Mouse (Mus musculus) 3134 (cell line): Measurements from ENCODE around the gene Fam89b.
A peak's percentile ranks its signal among the peaks of the same experiment; 100 is the strongest.

Experiments
- DNase-seq: peaks from one replicate; pipeline ENCODE4 v3.0.0-alpha.2; 2011; ENCODE audit warnings: low spot score; ENCODE audit not compliant: insufficient read length; ENCODE audit errors: extremely low read depth

The Fam89b gene

GRCm38 (mm10) chr19:5729444-5729815, at the start of gene Fam89b:
Gene Fam89b (minus strand): TSS chr19:5729653.
- peak; percentile 78 for DNase-seq

GRCm38 (mm10) chr19:5778312-5778711, 48.9 kb upstream of the Fam89b start:
- no peak for DNase-seq

- DNase-seq: no peak
These were observed 48.1 kb upstream of the Fam89b start for GRCm38 (mm10) chr19:5777387-5778032.

- DNase-seq: peak; percentile 92
These were observed 41.7 kb upstream of the Fam89b start, which contains the start of gene Scyl1 for GRCm38 (mm10) chr19:5770925-5771860. Gene Scyl1 (minus strand): TSS chr19:5771419.

GRCm38 (mm10) chr19:5770311-5770710, 40.9 kb upstream of the Fam89b start:
- no peak for DNase-seq

- no peak for DNase-seq
These were observed 37.8 kb upstream of the Fam89b start for GRCm38 (mm10) chr19:5767271-5767670.

GRCm38 (mm10) chr19:5763163-5763562, 33.7 kb upstream of the Fam89b start:
- DNase-seq: no peak

- DNase-seq: no peak
These were observed 29.5 kb upstream of the Fam89b start for GRCm38 (mm10) chr19:5758878-5759403.

- DNase-seq: no peak
These were observed 27.7 kb upstream of the Fam89b start for GRCm38 (mm10) chr19:5756991-5757636.

GRCm38 (mm10) chr19:5756321-5756985, 27.0 kb upstream of the Fam89b start:
- DNase-seq: no peak

- no peak for DNase-seq
These were observed 22.3 kb upstream of the Fam89b start for GRCm38 (mm10) chr19:5751742-5752141.

- DNase-seq: no peak
These were observed 21.5 kb upstream of the Fam89b start for GRCm38 (mm10) chr19:5750951-5751350.

- DNase-seq: peak; percentile 76
These were observed 20.0 kb upstream of the Fam89b start for GRCm38 (mm10) chr19:5749476-5749875.

- no peak for DNase-seq
These were observed 17.5 kb upstream of the Fam89b start for GRCm38 (mm10) chr19:5746907-5747363.

GRCm38 (mm10) chr19:5745756-5746710, 16.6 kb upstream of the Fam89b start:
- DNase-seq: no peak

- peak; percentile 90 for DNase-seq
These were observed 14.1 kb upstream of the Fam89b start for GRCm38 (mm10) chr19:5743576-5743975.

- DNase-seq: peak; percentile 54
These were observed 12.8 kb upstream of the Fam89b start for GRCm38 (mm10) chr19:5742241-5742641.

GRCm38 (mm10) chr19:5741641-5742240, 12.3 kb upstream of the Fam89b start:
- DNase-seq: peak; percentile 86
